Mouse (Mus musculus) layer of hippocampus, adult 8-10 months (tissue): Measurements from ENCODE around the gene Hist1h2bm. TPM values are rescaled to one million over a fixed set of nuclear protein-coding genes. Genes with fewer than 3 reads are reported as not detected.
A peak's percentile ranks its signal among the peaks of the same experiment; 100 is the strongest.
"Not testable (repeated sequence)": the region's sequence is repeated elsewhere in the genome, so short reads cannot be mapped to it uniquely, and the experiment has no call there.

Experiments used
- DNase-seq, 2 experiments: peaks; one replicate each; pipeline ENCODE4 v3.0.0; 2022; ENCODE audit warnings: low spot score in 2 of 2
- total RNA-seq, 4 experiments: library from RNA; stranded (reverse); gene quantifications; 2 replicates each; pipeline ENCODE4 v1.2.4; 2022

The Hist1h2bm gene
- total RNA-seq, 4 experiments from 2014 or later = 2.8 to 4.8 (median 3.2) TPM

DNA sequence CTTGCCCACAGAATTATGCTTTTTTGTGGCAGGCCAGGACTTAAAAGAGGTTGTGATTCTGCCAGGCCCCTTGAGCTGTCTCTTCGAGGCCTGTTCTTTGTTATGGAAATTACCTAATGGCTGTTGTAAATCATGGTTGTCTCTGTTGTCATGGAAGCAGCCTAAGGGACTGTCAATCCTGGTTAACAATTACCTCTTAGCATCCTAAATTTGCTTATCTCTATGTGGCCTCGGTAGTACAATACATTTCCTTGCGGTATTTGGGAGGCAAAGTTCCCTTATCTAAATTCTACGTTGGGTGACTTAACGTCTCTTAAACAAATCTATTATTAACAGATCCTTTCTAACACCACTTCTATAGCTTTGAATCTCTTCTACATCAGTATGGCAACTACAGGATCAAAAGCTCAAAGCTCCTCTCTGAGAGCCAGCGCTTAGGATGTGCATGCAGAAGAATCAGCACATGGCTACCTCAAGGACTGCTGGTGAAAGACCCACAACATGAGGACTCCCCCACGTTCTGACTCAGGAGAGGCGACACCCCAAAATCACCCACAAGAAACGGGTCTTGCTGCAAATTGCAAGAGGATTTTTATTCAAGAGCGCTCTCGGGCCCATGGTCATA is 6.2 kb downstream of the Hist1h2bm start:
- DNase-seq = no peak

DNA sequence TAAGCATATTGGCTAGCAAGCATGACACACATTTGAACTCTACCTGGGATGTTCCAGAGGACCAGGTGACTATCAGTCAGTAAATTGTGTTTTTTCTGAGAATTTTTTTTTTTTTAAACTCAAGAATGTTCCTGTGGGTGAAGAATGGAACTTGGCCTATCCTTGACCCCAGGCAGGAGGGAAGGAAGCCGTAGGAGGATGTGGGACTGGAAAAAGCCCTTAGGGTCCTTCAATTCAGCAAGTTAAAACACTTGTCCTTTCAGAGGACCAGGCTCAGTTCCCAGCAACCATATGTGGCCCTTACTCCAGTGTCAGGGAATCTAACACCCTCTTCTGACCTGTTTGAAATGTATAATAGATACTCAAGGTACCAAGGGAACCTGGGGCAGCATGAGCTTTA is 7.7 kb downstream of the Hist1h2bm start:
- no peak for DNase-seq

DNA sequence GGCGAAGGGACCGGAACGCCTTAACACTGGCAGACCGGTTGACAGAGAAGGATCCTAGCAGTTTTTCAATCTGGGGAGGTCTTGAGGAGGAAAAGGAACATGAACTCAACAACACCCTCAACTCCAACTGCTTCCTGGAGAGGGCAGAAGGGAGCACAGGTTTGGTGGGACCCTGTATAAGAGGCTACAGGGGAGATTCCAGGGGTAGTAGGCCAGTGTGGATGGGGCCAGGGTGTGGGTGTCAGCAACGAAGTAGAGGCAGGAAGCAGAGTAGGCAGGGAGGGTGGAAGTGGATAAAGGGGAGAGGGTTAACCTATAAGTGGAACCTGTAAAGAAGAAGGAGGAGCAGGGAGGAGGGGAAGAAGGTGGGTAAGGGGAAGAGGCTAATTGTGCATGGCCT is 11.6 kb downstream of the Hist1h2bm start:
- DNase-seq = no peak

DNA sequence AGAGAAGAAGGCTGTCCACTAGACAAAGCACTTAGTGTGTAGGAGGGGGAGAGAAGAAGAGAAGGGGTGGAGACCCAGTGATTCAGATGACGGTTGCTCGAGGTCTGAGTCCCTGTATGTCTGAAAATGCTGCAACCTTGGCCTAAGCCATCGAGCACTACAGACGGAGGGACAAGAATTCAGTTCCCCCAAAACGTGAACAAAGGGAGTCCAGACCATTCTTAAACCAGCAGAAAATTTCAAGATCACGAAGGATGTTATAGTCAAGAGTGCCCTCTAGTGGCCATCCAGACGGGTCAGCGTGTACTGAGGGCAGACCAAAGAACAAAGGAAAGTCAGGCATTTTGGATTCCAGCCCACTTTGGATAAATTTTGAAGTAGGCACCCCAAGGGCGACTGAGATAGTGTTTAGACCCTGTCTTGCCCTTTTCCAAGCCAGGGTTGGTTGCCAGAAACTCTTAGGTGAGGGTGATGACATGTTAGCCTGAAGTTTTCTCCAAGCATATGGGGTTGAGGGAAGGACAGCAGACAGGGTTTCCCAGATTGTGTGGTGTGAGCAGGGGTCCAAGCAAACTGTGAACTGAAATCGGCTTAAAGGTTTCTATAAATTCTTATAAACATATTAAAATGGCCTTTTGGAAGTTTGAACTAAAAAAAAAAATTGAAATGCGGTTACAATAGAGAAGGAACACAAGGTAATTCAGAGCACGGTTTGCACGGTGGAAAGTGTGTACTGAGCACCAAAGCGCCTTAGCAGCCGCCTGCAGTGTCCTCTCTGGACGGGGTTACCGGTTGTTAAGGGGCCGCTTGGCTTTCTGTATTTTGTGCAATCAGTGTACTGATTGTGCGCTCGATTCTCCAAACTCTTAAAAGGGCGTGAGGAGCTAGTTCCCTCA is 12.4 kb downstream of the Hist1h2bm start:
- peak; percentile 42 to 72 for DNase-seq

GRCm38 (mm10) chr13:21734906-21735767 is 13.3 kb downstream of the Hist1h2bm start, which contains the start of gene Hist1h4j:
TSS of gene Hist1h4j (plus strand) at chr13:21735064.
- peak; percentile 70 to 77 for DNase-seq

- DNase-seq = no peak
Observed at GRCm38 (mm10) chr13:21745006-21745405, 23.2 kb downstream of the Hist1h2bm start.

DNA sequence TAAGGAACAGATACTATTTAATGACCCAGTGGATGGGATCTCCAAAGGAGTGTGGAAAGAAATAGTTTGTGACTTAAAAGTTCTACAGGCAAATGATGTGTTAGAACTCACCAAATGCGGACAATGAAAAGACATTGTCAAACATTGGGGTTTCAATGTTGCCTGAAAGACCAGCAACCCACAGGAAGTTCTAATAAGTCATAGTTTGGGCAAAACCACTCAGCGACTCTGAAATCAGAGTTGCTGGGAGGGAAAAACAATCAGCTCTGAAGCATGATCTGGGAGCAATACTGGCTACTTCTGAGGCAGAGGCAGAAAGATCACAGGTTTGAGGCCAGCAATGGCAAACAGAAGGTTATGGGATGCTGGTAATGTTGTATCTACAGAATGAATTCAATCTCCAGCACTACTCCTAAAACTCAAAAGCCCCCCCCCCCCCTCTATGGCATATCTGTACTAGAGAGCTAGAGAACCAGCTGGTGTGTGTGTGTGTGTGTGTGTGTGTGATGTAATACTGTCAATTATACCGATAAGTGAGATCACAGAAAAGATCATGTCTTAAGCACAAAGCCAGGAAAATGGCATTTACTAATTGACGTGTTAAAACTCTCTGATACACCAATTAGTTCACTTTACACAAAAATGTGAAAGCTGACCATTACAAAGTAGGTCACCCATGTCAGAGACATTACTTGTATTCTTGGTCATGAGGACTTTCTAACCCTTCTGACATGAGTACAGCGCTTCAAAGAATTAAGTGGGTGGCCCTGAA is 27.7 kb downstream of the Hist1h2bm start:
- no peak for DNase-seq

GRCm38 (mm10) chr13:21750159-21751017 is 28.5 kb downstream of the Hist1h2bm start, which contains the start of gene Hist1h4k:
TSS of gene Hist1h4k (minus strand) at chr13:21750505.
- DNase-seq = peak; percentile 89 to 94

- no peak for DNase-seq
Observed at GRCm38 (mm10) chr13:21751417-21751816, 29.6 kb downstream of the Hist1h2bm start.

DNA sequence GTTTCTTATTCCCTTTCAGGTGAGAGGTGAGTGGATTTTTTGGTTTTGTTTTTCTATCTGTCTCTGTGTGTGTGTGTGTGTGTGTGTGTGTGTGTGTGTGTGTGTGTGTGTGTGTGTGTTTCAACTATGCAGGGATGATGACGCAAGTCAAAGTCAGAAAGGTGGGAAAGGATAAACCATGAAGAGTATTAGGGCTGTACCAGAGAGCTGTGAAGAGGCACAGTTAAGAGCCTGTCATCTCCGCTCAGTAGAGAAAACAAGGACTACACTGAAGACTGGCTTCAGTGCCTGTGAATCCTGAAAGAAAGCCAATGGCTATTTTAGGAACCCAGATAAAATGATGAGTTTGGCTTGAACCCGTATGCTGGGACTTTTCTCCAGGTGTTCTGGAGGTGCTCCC is 30.0 kb downstream of the Hist1h2bm start:
- DNase-seq = no peak

DNA sequence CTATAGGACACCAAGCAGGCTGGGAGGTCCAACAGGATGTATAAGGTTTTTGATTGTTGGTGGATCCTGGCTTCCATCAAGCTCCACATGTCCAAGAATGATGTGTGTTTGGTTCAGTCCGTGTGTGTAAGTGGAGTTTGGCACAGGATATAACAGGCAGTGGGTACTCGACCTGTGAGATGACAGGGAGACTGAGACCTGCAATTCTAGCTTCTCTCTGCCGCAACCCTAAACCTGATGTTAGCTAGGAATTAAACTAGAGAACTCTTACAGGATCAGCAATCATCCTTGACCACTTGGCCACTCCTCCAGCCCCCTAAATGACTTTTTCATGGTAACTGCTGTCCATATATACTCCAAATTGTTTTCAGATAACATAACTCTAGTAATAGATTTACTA is 30.5 kb downstream of the Hist1h2bm start:
- no peak for DNase-seq

DNA sequence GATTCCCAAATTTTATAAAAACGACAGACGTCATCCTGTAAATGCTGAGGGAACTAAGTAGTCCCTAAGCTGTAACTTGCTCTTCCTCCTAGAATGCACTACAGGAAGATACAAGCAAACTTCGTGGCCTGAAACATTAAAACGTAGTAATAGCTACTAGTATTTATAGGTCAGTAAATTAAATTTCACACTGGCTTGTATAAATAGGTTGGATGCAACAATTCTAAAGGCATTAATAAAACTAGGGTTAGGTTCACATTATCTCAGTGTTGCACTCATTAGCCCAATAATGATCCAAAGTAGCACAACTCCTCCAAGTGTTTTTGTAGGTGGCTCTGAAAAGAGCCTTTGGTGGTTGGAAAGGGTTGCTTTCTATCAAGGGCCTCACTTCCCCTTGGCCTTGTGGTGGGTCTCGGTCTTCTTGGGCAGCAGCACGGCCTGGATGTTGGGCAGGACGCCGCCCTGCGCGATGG is 31.2 kb downstream of the Hist1h2bm start:
- no peak for DNase-seq

GRCm38 (mm10) chr13:21753524-21754285 is 31.9 kb downstream of the Hist1h2bm start, which contains the start of the genes Hist1h2ak and Hist1h2bn:
TSS of gene Hist1h2ak (minus strand) at chr13:21753827.
TSS of gene Hist1h2bn (plus strand) at chr13:21754123.
- DNase-seq = peak; percentile 57 to 79

GRCm38 (mm10) chr13:21754294-21755001 is 32.6 kb downstream of the Hist1h2bm start:
- not testable (repeated sequence) for DNase-seq

DNA sequence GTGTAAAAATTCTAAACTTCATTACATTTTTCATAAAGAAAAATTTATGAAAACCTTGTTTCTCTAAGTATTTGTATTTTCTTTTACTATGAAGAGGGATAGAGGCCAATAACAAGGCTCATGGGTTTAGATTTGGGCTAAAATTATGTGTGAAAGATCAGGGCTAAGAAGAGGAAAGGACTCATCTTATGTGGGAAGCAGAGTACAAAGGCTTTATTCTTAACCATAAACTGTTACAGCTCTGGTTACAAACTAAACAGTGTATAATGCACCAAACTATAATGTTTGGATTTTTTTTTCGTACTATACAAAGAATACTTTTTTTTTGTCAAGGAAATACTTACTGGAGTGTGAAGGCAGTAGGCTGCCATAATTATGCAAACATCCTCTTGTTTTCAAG is 33.9 kb downstream of the Hist1h2bm start:
- DNase-seq = no peak
